Mouse (Mus musculus) neutrophil, adult 5-6 weeks (primary cell): ENCODE results near the gene Rps15. TPM values are rescaled to one million over a fixed set of nuclear protein-coding genes. Genes with fewer than 3 reads are reported as not detected.

Experiments
- ATAC-seq: fragments of 151-379, 151-347 bp; 2 replicates; pipeline ENCODE4 v1.8.0; 2017; ENCODE audit warnings: mild to moderate bottlenecking, moderate TSS enrichment; ENCODE audit not compliant: insufficient number of reproducible peaks, poor library complexity, low FRiP score, severe bottlenecking; ENCODE audit errors: extremely low read depth
- total RNA-seq: library from RNA; stranded (forward); fragments of 200-1000 nt; gene quantifications from 2 replicates; pipeline ENCODE4 v1.2.3, GENCODE M21; 2017

The Rps15 gene
- total RNA-seq, 1 experiment from 2014 or later, result 1,847 TPM

- peak; percentile 76 for ATAC-seq
These were observed 37.2 kb downstream of the Rps15 start, which contains the start of the genes Pcsk4 and Reep6 for GRCm38 (mm10) chr10:80329273-80330081. Pcsk4 (minus strand) TSS chr10:80329498. Reep6 (plus strand) TSS chr10:80329953.

- no peak for ATAC-seq
These were observed 37.8 kb downstream of the Rps15 start for GRCm38 (mm10) chr10:80330084-80330483.

- ATAC-seq, result no peak
These were observed 38.6 kb downstream of the Rps15 start for GRCm38 (mm10) chr10:80330888-80331287.

- no peak for ATAC-seq
These were observed 39.6 kb downstream of the Rps15 start for GRCm38 (mm10) chr10:80331636-80332524.

- ATAC-seq, result no peak
These were observed 40.3 kb downstream of the Rps15 start for GRCm38 (mm10) chr10:80332525-80332989.

GRCm38 (mm10) chr10:80336263-80336662, 44.0 kb downstream of the Rps15 start:
- no peak for ATAC-seq

- ATAC-seq, result peak; percentile 23; the same call in 1 of the 2 replicates
These were observed 47.9 kb downstream of the Rps15 start for GRCm38 (mm10) chr10:80339941-80340750.

GRCm38 (mm10) chr10:80341026-80341425, 48.8 kb downstream of the Rps15 start:
- ATAC-seq, result no peak

- ATAC-seq, result no peak
These were observed 49.4 kb downstream of the Rps15 start for GRCm38 (mm10) chr10:80341491-80342304.

GRCm38 (mm10) chr10:80342305-80342748, 50.1 kb downstream of the Rps15 start:
- ATAC-seq, result no peak

- ATAC-seq, result peak; percentile 27; the same call in 1 of the 2 replicates
These were observed 50.6 kb downstream of the Rps15 start for GRCm38 (mm10) chr10:80342749-80343424.

- ATAC-seq, result no peak
These were observed 51.2 kb downstream of the Rps15 start for GRCm38 (mm10) chr10:80343425-80343895.

Other genes starting within 250 kb of the Rps15 start
- 206 and 276 TPM in 2 replicates for gene Gpx4, start 245.3 kb upstream of the Rps15 start, total RNA-seq
- gene Sbno2, start 186.9 kb upstream of the Rps15 start, total RNA-seq, result 232 and 238 TPM in 2 replicates
- gene Stk11, start 176.7 kb upstream of the Rps15 start, total RNA-seq, result 229 and 235 TPM in 2 replicates
- 34.4 and 38.6 TPM in 2 replicates for gene Atp5d, start 153.8 kb upstream of the Rps15 start, total RNA-seq
- 0.98 and 1.6 TPM in 2 replicates for gene Cbarp, start 151.6 kb upstream of the Rps15 start, total RNA-seq
- 126 and 143 TPM in 2 replicates for gene Midn, start 144.2 kb upstream of the Rps15 start, total RNA-seq
- gene Cirbp, start 126.5 kb upstream of the Rps15 start, total RNA-seq, result 151 and 158 TPM in 2 replicates
- gene 1600002K03Rik, start 119.5 kb upstream of the Rps15 start, total RNA-seq, result 10.3 and 14.2 TPM in 2 replicates
- 0.49 TPM in 1 of 2 replicates, not detected in the other for gene Efna2, start 113.0 kb upstream of the Rps15 start, total RNA-seq
- gene Mum1, start 66.0 kb upstream of the Rps15 start, total RNA-seq, result 42.0 and 43.6 TPM in 2 replicates
- 54.3 and 69.8 TPM in 2 replicates for gene Ndufs7, start 43.3 kb upstream of the Rps15 start, total RNA-seq
- 0.70 and 2.7 TPM in 2 replicates for gene Gamt, start 31.4 kb upstream of the Rps15 start, total RNA-seq
- gene Dazap1, start 31.0 kb upstream of the Rps15 start, total RNA-seq, result 83.8 and 93.6 TPM in 2 replicates
- gene Apc2, start 3.5 kb downstream of the Rps15 start, total RNA-seq, result 0.23 and 0.37 TPM in 2 replicates
- 17.5 and 20.7 TPM in 2 replicates for gene 2310011J03Rik, start 28.1 kb downstream of the Rps15 start, total RNA-seq
- 0.25 TPM in 1 of 2 replicates, not detected in the other for gene Pcsk4, start 37.0 kb downstream of the Rps15 start, total RNA-seq
- not detected in 2 replicates for gene Reep6, start 37.5 kb downstream of the Rps15 start, total RNA-seq
- gene Adamtsl5, start 56.0 kb downstream of the Rps15 start, total RNA-seq, result not detected in 2 replicates
- gene Plk5, start 64.0 kb downstream of the Rps15 start, total RNA-seq, result not detected in 2 replicates
- 4.1 and 4.8 TPM in 2 replicates for gene Mex3d, start 95.2 kb downstream of the Rps15 start, total RNA-seq
- 26.9 and 27.0 TPM in 2 replicates for gene Mbd3, start 107.1 kb downstream of the Rps15 start, total RNA-seq
- gene Uqcr11, start 114.4 kb downstream of the Rps15 start, total RNA-seq, result 35.4 and 38.2 TPM in 2 replicates
- 81.3 and 86.5 TPM in 2 replicates for gene Tcf3, start 141.2 kb downstream of the Rps15 start, total RNA-seq
- gene Onecut3, start 202.4 kb downstream of the Rps15 start, total RNA-seq, result not detected in 2 replicates
- gene Atp8b3, start 246.7 kb downstream of the Rps15 start, total RNA-seq, result 0.12 and 0.23 TPM in 2 replicates